9 mouse cellular contexts compared by ENCODE assay signal in the genomic region with DNA sequence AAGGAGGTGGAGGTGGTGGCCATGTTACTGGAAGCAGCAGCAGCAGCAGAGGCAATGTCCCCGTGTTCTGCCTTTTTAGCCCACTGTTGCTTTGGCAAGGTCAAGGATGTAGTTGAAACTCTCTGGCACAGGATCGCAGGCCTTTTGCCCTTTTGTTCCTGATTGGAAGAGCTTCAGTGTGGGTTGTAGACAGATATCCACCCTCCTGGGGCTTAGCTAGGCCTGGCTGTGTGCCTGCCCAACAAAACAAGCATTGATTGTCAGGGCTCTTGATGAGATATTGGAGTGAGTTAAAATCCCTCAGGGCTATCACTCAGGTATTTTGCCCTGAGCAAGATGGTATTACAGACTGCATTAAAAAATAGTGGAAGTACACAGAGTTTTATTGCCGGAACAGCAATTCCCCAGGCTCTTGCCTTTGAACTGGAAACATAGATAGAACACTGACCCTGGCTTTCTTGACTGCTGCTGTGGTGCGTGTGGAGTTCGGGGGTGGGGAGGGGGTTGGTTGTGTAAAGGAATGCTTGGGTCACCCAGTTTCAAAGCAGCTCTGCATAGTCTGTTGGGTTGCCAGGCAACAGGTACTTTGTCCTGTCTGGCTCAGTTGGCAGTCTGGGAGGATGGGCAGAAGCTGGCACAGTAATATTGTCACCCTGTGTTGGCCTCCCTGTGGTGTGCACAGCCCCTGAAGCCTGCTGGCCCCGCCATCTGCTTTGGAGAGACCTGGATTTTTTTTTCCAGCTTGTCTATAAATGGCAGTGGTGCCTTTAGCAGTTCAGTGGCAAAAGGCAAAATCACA. TPM values are rescaled to one million over a fixed set of nuclear protein-coding genes. Genes with fewer than 3 reads are reported as not detected.
DNase-seq lines count a peak whose midpoint lies in the region; ATAC-seq and TF ChIP-seq lines count a peak whose summit lies in the region.
"Had no signal": no experiment of that assay in that cellular context is flagged by ENCODE, and none has a peak within 500 bp of the region (broad histone marks: within the 10 kb centered on the region; RNA-seq: fewer than 3 reads in every experiment).

No protein-coding gene starts in this region.

- DNase-seq in lung, adult 18-20 months: peak; percentile 21 to 32
- DNase-seq in lung, adult 2 months: no peak
- peak; percentile 54 for DNase-seq in embryonic facial prominence, embryonic 10.5 days (ENCODE audit: low spot score)
- DNase-seq in layer of hippocampus, adult 2 months (ENCODE audit: low spot score in 2 of 2): peak; percentile 23 to 40
- peak; percentile 89 for DNase-seq in midbrain, postnatal 0 days (ENCODE audit: low spot score)
- DNase-seq in spleen, postnatal 10 days (ENCODE audit: low spot score in 2 of 2): no peak
- no peak for DNase-seq in thymus, postnatal 4 days

- TF ChIP-seq CTCF in lung, adult 2 months (IDR thresholded peaks at IDR 0.05; ENCODE audit: insufficient read depth, low read length): no peak
- no peak for TF ChIP-seq CTCF in layer of hippocampus, adult 2 months (conservative IDR thresholded peaks at IDR 0.05)
- TF ChIP-seq CTCF in midbrain, postnatal 0 days (IDR thresholded peaks at IDR 0.05): no peak

- H3K27ac ChIP-seq in embryonic facial prominence, embryonic 10.5 days (replicated peaks): peak overlapping the region; percentile 36
- H3K27ac ChIP-seq in heart, embryonic 15.5 days: peak overlapping the region; percentile 86
- peak overlapping the region; percentile 59; the same call in 1 of the 2 replicates for H3K27ac ChIP-seq in layer of hippocampus, adult 2 months
- H3K27ac ChIP-seq in midbrain, postnatal 0 days (ENCODE audit: low read depth, low read length): peak overlapping the region; percentile 62

- H3K4me2 ChIP-seq in heart, embryonic 15.5 days: no peak overlapping the region
- H3K4me2 ChIP-seq in midbrain, postnatal 0 days (ENCODE audit: low read depth, low read length, poor library complexity, severe bottlenecking): no peak overlapping the region

- WGBS in lung, adult 2 months: 42% methylated on average over 6 of the region's 6 CpGs
- 33% methylated on average over 6 of the region's 6 CpGs for WGBS in embryonic facial prominence, embryonic 10.5 days
- WGBS in heart, embryonic 15.5 days: 17% methylated on average over 6 of the region's 6 CpGs
- WGBS in midbrain, postnatal 0 days: 8% methylated on average over 6 of the region's 6 CpGs

- H3K4me3 ChIP-seq in lung, adult 2 months (replicated peaks; ENCODE audit: extremely low read depth, low read depth, low read length): no peak overlapping the region
- H3K4me3 ChIP-seq in embryonic facial prominence, embryonic 10.5 days: no peak overlapping the region
- no peak overlapping the region for H3K4me3 ChIP-seq in heart, embryonic 15.5 days
- no peak overlapping the region for H3K4me3 ChIP-seq in layer of hippocampus, adult 2 months
- H3K4me3 ChIP-seq in midbrain, postnatal 0 days (ENCODE audit: low read depth, low read length): no peak overlapping the region
- H3K4me3 ChIP-seq: erythroblast, embryonic 14.5 days had no signal

- ATAC-seq in heart, embryonic 15.5 days (replicated peaks; ENCODE audit: insufficient number of reproducible peaks, insufficient read depth, low FRiP score, low read depth): peak; percentile 90
- peak; percentile 91 for ATAC-seq in midbrain, postnatal 0 days (ENCODE audit: low FRiP score)

- no peaks in the 10 kb centered on the region for H3K36me3 ChIP-seq in embryonic facial prominence, embryonic 10.5 days (replicated peaks)
- no peaks in the 10 kb centered on the region for H3K36me3 ChIP-seq in heart, embryonic 15.5 days
- no peaks in the 10 kb centered on the region for H3K36me3 ChIP-seq in midbrain, postnatal 0 days (ENCODE audit: insufficient read depth, low read length)

- peaks cover 3% of the 10 kb centered on the region; the same call in 1 of the 2 replicates for H3K4me1 ChIP-seq in lung, adult 2 months (ENCODE audit: control insufficient read depth, insufficient read depth, low read length)
- peaks cover 12% of the 10 kb centered on the region for H3K4me1 ChIP-seq in embryonic facial prominence, embryonic 10.5 days
- peaks cover 20% of the 10 kb centered on the region for H3K4me1 ChIP-seq in heart, embryonic 15.5 days (replicated peaks)
- H3K4me1 ChIP-seq in midbrain, postnatal 0 days (ENCODE audit: insufficient read depth, low read length): peaks cover 8% of the 10 kb centered on the region

- H3K27me3 ChIP-seq in embryonic facial prominence, embryonic 10.5 days (replicated peaks; ENCODE audit: low read depth, poor library complexity, severe bottlenecking): no peaks in the 10 kb centered on the region
- no peaks in the 10 kb centered on the region for H3K27me3 ChIP-seq in heart, embryonic 15.5 days
- H3K27me3 ChIP-seq in midbrain, postnatal 0 days (ENCODE audit: insufficient read depth, low read length): no peaks in the 10 kb centered on the region

- H3K9me3 ChIP-seq in embryonic facial prominence, embryonic 10.5 days: no peaks in the 10 kb centered on the region
- no peaks in the 10 kb centered on the region for H3K9me3 ChIP-seq in heart, embryonic 15.5 days (replicated peaks)
- no peaks in the 10 kb centered on the region for H3K9me3 ChIP-seq in midbrain, postnatal 0 days (ENCODE audit: low read length)

- no peak for TF ChIP-seq POLR2A in lung, adult 2 months (IDR thresholded peaks at IDR 0.05; ENCODE audit: borderline replicate concordance, extremely low read depth, low read depth, low read length)

- 0 out of 2 replicates have a peak overlapping the region, but pooled peaks have one; percentile 22 for H3K9ac ChIP-seq in heart, embryonic 15.5 days
- no peak overlapping the region for H3K9ac ChIP-seq in midbrain, postnatal 0 days (replicated peaks; ENCODE audit: low read length, poor library complexity, severe bottlenecking)

RNA-seq across cellular contexts. Expression of gene Vstm4, which starts 32.5 kb away (rescaled TPM):
- polyA plus RNA-seq in lung, adult 2 months (2012; rRNA removed): 11.2 and 12.1 TPM in 2 replicates
- polyA plus RNA-seq in embryonic facial prominence, embryonic 10.5 days (2016; fragmentation: Nextera tagmentation; extraction: Ambion mirVana): 1.9 and 2.2 TPM in 2 replicates
- polyA plus RNA-seq in heart, embryonic 15.5 days (2015; fragmentation: Nextera tagmentation; extraction: Ambion mirVana): 20.3 and 25.4 TPM in 2 replicates
- 1 to 10 TPM; 3.3 to 3.6 TPM for total RNA-seq in layer of hippocampus, adult 2 months (2021)
- total RNA-seq in midbrain, postnatal 0 days (2014; rRNA removed): 9.2 and 11.0 TPM in 2 replicates
- 11.4 and 13.8 TPM in 2 replicates for polyA plus RNA-seq in midbrain, postnatal 0 days (2015; fragmentation: Nextera tagmentation; extraction: Ambion mirVana)
- polyA plus RNA-seq: erythroblast, embryonic 14.5 days had no signal

RNA-seq across cellular contexts. Expression of gene Fam170b, which starts 55.3 kb away (rescaled TPM):
- not detected in 2 replicates for polyA plus RNA-seq in lung, adult 2 months (2012; rRNA removed)
- not detected in 2 replicates for polyA plus RNA-seq in embryonic facial prominence, embryonic 10.5 days (2016; fragmentation: Nextera tagmentation; extraction: Ambion mirVana)
- polyA plus RNA-seq in heart, embryonic 15.5 days (2015; fragmentation: Nextera tagmentation; extraction: Ambion mirVana): 0.11 and 0.13 TPM in 2 replicates
- total RNA-seq in layer of hippocampus, adult 2 months (2021): not detected
- total RNA-seq in midbrain, postnatal 0 days (2014; rRNA removed): not detected in 2 replicates
- not detected in 2 replicates for polyA plus RNA-seq in midbrain, postnatal 0 days (2015; fragmentation: Nextera tagmentation; extraction: Ambion mirVana)
- polyA plus RNA-seq: erythroblast, embryonic 14.5 days had no signal

Comparison
In these comparisons a context has a peak if more than half of its experiments do, and no peak if none do; other contexts are left out.
1. DNase-seq: peak in lung, adult 18-20 months (2 of 2), embryonic facial prominence, embryonic 10.5 days (single experiment), layer of hippocampus, adult 2 months (2 of 2) and midbrain, postnatal 0 days (single experiment); none in lung, adult 2 months (single experiment), spleen, postnatal 10 days (0 of 2) and thymus, postnatal 4 days (single experiment).
2. H3K27ac ChIP-seq: peak in every context shown above with its lines; median percentile 86 in heart, embryonic 15.5 days; 62 in midbrain, postnatal 0 days; 59 in layer of hippocampus, adult 2 months; 36 in embryonic facial prominence, embryonic 10.5 days.